Mouse (Mus musculus) lung, embryonic 14.5 days (tissue): Measurements from ENCODE around the gene Fam19a5. TPM values are rescaled to one million over a fixed set of nuclear protein-coding genes. Genes with fewer than 3 reads are reported as not detected.

ENCODE experiments used
- ATAC-seq: fragments of 200-750 bp; cut with Nextera tagmentation; 2 replicates; pipeline ENCODE4 v1.8.0; 2017; ENCODE audit warnings: mild to moderate bottlenecking, moderate TSS enrichment, moderate library complexity; ENCODE audit not compliant: insufficient read depth
- DNase-seq: peaks from one replicate; pipeline ENCODE4 v3.0.0-alpha.2; 2015
- H3K27ac ChIP-seq: fragments of 300-500 bp; sonication (generic); 2 replicates; pipeline ENCODE4 v1.5.1; 2014; ENCODE audit warnings: low read depth, mild to moderate bottlenecking, moderate library complexity
- H3K27me3 ChIP-seq: fragments of 300-500 bp; sonication (generic); 2 replicates; pipeline ENCODE4 v1.6.1; 2014; ENCODE audit warnings: low read length, control low read depth; ENCODE audit not compliant: insufficient read depth
- H3K36me3 ChIP-seq: fragments of 300-500 bp; sonication (generic); 2 replicates; pipeline ENCODE4 v1.6.1; 2014; ENCODE audit warnings: control low read depth; ENCODE audit not compliant: insufficient read depth
- H3K4me1 ChIP-seq: fragments of 300-500 bp; sonication (generic); 2 replicates; pipeline ENCODE4 v1.6.1; 2014; ENCODE audit warnings: antibody characterized with exemption, control low read depth; ENCODE audit not compliant: insufficient read depth
- H3K4me2 ChIP-seq: fragments of 300-500 bp; sonication (generic); 2 replicates; pipeline ENCODE4 v1.6.1; 2014; ENCODE audit warnings: mild to moderate bottlenecking
- H3K4me3 ChIP-seq: fragments of 300-500 bp; sonication (generic); 2 replicates; pipeline ENCODE4 v1.5.1; 2014; ENCODE audit warnings: low read depth, low read length
- H3K9ac ChIP-seq: fragments of 300-500 bp; sonication (generic); 2 replicates; pipeline ENCODE4 v1.6.1; 2014
- H3K9me3 ChIP-seq: fragments of 300-500 bp; sonication (generic); 2 replicates; pipeline ENCODE4 v1.6.1; 2016; ENCODE audit warnings: low read depth, low read length, control low read depth
- CTCF ChIP-seq: IDR thresholded peaks from 2 replicates; pipeline ENCODE4 v1.5.1; 2016; ENCODE audit warnings: antibody characterized with exemption, low read depth
- WGBS: fragments of 180-500 bp; shearing (Covaris S2); extraction: QIAGEN DNeasy Blood & Tissue Kit; methylation state at CpG from one replicate; pipeline ENCODE4 v1.1.7; 2014; 5-methylcytosine and 5-hydroxymethylcytosine counted together
- polyA plus RNA-seq: library from polyadenylated mRNA; unstranded; fragments of >200 nt; fragmentation: Nextera tagmentation; extraction: Ambion mirVana; gene quantifications from 2 replicates; pipeline ENCODE4 v1.2.1, GENCODE M21; 2014

Fam19a5 gene
- polyA plus RNA-seq, 1 experiment from 2014 or later = 0.75 TPM

DNA sequence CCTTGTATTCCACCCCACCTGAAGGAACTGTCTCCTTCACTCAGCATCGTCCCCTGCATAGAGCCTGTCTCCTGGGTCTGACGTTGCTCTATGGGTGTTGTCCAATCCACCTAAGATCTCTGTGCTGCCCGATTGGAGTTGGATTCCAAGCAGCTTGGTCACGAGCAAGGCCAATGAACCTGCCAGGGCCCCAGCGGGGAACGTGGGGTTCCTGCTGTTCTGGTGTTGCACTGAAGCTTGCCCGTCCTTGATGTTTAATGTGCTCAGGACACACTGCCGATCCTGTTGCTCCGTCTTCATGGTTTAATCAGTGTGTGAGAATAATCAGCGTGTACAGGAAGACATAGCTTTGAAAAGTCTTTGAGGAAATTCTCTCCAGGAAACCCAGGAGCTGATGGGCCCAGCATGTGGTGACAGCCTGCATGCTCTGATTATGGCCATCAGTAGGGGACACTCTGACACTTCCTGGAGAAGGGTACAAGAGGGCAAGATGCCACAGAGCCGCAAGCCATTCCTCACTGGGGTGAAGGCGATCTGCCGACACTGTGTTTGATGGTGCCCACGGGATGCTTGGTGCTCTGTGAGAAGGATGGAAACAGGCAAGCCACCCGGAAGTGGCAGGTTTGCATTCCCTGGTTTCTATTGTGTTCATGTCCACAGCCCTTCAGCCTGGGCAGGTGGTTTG, 147.3 kb downstream of the Fam19a5 start:
- DNase-seq (no peak), ATAC-seq (no peak)
- Histone ChIP-seq H3K4me3 (no peak overlapping the region), H3K27ac (no peak overlapping the region), H3K4me2 (no peak overlapping the region), H3K27me3 (no peaks in the 10 kb centered on the region), H3K9ac (no peak overlapping the region), H3K9me3 (no peaks in the 10 kb centered on the region), H3K4me1 (no peaks in the 10 kb centered on the region), H3K36me3 (no peaks in the 10 kb centered on the region)
- no peak for TF ChIP-seq CTCF
- WGBS = 75% methylated on average over 15 of the region's 15 CpGs

DNA sequence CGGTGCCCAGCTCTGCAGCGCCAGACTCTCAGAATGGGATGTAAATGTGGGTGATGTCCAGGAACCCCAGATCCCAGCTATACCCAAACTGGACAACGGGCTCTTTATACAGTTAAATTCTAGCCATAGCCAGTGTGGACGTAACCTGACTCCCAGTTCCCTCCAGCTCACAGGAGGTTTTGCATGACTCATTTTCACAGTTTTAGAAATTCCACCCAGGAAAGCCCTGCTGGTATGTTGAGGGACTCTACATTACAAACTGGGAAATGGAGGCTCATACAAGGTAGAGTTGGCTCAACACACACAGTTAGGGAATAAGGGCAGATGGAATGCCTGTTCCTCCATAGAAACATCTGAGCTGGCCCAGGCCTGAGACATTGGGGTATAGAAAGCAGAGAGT, 147.9 kb downstream of the Fam19a5 start:
- no peaks in the 10 kb centered on the region for H3K27me3 ChIP-seq
- ATAC-seq = no peak
- DNase-seq = no peak

DNA sequence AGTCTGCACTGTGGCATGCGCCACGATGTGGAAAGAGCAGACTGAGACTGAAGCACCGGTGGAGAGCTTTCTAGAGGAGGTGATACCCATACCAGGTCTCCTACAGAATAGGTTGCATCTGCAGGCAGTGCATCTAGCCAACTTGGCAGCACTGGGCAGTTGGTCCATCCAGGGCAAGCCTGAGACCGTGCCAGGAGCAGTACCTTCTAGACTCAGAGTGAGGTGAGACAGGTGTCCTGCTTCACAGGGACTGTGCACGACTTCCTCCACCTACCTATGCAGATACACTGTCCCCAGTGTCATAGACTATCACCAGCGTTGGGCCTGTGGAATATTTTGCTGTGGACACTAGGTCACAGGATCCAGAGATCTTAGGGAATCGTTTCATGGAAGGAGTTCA, 148.3 kb downstream of the Fam19a5 start:
- Histone ChIP-seq H3K36me3 (no peaks in the 10 kb centered on the region), H3K27me3 (no peaks in the 10 kb centered on the region), H3K9me3 (no peaks in the 10 kb centered on the region), H3K4me3 (no peak overlapping the region), H3K4me1 (no peaks in the 10 kb centered on the region), H3K9ac (no peak overlapping the region), H3K27ac (no peak overlapping the region), H3K4me2 (no peak overlapping the region)
- DNase-seq (no peak), ATAC-seq (no peak)
- WGBS = 85% methylated on average over 7 of the region's 7 CpGs
- TF ChIP-seq CTCF = no peak

More for the DNA sequence above, 147.9 kb downstream of the Fam19a5 start:
- Histone ChIP-seq H3K4me3 (no peak overlapping the region), H3K36me3 (no peaks in the 10 kb centered on the region), H3K9ac (no peak overlapping the region), H3K4me1 (no peaks in the 10 kb centered on the region), H3K9me3 (no peaks in the 10 kb centered on the region), H3K4me2 (no peak overlapping the region), H3K27ac (no peak overlapping the region)
- WGBS = 76% methylated on average over 4 of the region's 4 CpGs
- no peak for TF ChIP-seq CTCF

DNA sequence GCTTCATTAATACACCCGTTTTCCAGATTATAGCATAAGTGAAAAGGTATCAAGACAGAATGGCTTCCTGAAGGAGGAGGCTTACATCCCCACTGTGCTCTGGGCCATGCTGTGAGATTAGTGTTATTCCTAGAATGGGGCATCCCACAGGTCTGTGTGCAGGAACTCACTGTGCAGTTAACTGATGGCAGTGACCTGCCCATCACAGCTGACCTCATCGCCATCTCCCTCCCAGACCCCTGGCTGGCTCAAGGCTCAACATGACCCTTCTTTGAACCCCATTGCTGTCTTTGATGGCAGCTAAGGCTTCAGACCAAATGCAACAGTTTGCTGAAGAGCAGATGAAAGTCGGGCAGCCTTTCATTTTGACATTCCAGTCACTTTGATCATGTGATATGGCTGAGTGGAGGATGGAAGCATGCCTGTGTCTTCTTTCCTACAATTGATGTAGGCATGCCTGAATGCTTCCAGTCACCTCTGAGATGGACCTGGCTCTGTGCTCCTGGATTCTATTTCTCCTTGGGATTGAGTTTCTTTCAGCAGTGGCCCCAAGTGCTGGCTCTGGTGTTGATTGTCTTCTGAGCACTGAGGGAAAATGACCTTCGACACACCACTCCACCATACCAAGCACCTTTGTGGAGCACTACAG, 148.9 kb downstream of the Fam19a5 start:
- H3K27ac ChIP-seq = no peak overlapping the region
- no peaks in the 10 kb centered on the region for H3K4me1 ChIP-seq
- whole genome bisulfite sequencing = 54% methylated on average over 4 of the region's 4 CpGs
- no peaks in the 10 kb centered on the region for H3K9me3 ChIP-seq
- H3K9ac ChIP-seq = no peak overlapping the region
- no peak overlapping the region for H3K4me3 ChIP-seq
- H3K27me3 ChIP-seq = no peaks in the 10 kb centered on the region
- no peaks in the 10 kb centered on the region for H3K36me3 ChIP-seq
- ATAC-seq = no peak
- DNase-seq = no peak
- no peak for TF ChIP-seq CTCF
- no peak overlapping the region for H3K4me2 ChIP-seq

DNA sequence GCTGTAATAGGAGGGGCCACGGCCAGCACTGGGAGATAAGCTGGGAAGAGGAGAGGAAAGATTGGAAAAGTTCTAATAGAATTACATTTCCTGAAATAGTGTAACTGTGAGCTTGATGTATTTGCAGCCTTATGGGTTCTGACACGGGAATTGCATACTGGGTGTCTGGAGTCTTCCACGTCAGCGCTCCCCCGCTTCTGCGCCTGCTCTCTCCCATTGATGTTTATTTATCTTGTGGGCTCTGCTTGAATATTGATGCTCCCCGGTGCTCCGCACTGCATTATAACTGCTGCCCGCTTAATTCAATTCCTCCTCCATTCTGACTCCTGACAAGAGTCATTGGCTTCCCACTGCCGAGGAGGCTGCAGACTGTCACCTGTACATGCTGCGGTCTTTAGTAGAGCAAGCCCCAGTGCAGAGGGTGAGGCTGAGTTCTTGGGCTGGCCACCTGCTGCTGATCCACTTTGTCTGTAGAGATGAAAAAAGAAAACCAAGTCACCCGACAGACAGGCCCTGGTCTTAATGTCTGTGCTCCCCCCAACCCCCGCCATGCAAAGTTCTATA, 153.4 kb downstream of the Fam19a5 start:
- no peak overlapping the region for H3K4me2 ChIP-seq
- no peak for TF ChIP-seq CTCF
- no peaks in the 10 kb centered on the region for H3K27me3 ChIP-seq
- H3K9me3 ChIP-seq = no peaks in the 10 kb centered on the region
- no peaks in the 10 kb centered on the region for H3K4me1 ChIP-seq
- no peak overlapping the region for H3K9ac ChIP-seq
- ATAC-seq = no peak
- H3K4me3 ChIP-seq = no peak overlapping the region
- no peaks in the 10 kb centered on the region for H3K36me3 ChIP-seq
- H3K27ac ChIP-seq = no peak overlapping the region
- WGBS = 51% methylated on average over 13 of the region's 13 CpGs
- DNase-seq = no peak

DNA sequence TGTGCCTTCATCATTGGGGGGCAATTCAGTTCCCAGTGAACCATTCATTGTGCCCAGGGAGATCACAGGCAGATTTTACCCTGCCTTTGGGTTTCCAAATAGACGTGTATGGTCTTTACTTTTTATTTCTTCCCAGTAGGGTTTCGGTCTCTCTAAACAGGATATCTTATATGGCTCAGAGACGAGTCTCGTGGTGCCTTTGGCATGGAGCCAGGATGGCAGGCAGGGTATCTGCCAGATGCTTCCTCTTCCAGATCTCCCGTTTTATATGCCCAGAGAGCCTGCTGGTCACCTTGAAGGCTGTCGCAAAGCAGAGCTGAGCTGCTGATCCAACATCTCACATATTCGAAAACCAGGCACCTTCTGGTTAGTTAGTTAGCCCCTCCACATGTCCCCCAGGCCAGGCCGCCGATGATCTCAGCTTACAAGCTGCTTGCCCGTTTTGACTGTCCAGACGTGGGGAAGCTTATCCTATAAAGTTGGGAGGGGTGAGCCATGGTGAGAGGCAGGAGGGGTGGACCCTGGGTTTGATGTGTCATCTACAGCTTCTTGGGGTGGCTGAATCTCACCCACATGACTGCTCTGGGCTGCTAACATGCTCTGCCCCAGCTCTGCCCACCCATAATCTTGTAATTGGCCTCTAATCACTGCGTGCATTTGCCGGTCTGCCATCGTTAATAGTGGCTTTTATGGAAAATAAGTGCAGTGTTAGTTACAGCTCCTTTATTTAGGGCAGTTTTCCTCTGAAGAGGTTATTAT, 154.6 kb downstream of the Fam19a5 start:
- DNase-seq = peak; percentile 46
- TF ChIP-seq CTCF = no peak
- Histone ChIP-seq H3K4me2 (no peak overlapping the region), H3K9me3 (no peaks in the 10 kb centered on the region), H3K27ac (no peak overlapping the region), H3K36me3 (no peaks in the 10 kb centered on the region), H3K4me3 (no peak overlapping the region), H3K4me1 (no peaks in the 10 kb centered on the region), H3K27me3 (no peaks in the 10 kb centered on the region), H3K9ac (no peak overlapping the region)
- no peak for ATAC-seq
- WGBS = 54% methylated on average over 14 of the region's 14 CpGs

DNA sequence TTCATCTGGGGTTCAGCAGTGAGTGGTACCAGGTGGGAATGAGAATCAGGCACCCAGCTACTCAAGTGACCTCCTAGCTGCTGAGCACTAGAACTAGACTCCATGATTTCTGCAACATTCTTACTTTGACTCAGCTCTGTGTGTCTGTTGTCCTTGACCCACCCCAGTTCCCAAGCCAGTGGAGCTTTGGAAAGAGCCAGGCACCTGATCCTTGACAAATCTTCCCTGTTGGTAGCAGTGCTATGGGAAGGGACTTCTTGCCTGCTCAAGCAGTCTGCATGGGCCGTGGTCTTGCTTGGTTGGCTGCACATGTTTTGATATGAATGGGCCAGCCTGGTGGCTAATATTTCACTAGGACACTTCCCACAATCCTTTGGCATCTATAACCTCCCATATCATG, 158.7 kb downstream of the Fam19a5 start:
- no peak overlapping the region for H3K4me2 ChIP-seq
- no peak overlapping the region for H3K27ac ChIP-seq
- H3K9ac ChIP-seq = no peak overlapping the region
- TF ChIP-seq CTCF = no peak
- no peaks in the 10 kb centered on the region for H3K36me3 ChIP-seq
- H3K27me3 ChIP-seq = no peaks in the 10 kb centered on the region
- no peaks in the 10 kb centered on the region for H3K4me1 ChIP-seq
- H3K9me3 ChIP-seq = no peaks in the 10 kb centered on the region
- H3K4me3 ChIP-seq = no peak overlapping the region
- 70% methylated on average over 1 of the region's 1 CpGs for WGBS
- DNase-seq (no peak), ATAC-seq (no peak)
